16 mouse cellular contexts compared by ENCODE assay signal in the genomic region with DNA sequence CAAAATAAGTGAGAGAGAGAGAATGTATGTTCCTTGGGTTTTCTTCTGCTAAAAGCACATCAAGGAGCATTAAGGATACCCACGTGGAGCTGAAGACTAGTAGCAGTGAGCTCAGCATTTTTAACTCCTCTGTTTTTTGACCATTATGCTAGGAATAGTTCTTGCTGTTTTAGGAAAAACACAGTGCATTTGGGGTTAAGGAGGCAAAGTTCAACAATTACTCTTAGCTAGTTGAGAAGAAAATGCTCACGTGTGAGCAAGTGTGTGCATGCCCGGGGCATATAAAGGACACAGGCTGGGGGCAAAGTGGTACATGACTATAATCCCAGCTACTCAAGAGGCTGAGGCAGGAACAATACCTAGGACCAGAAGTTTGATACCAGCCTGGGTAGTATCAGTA.
"Had no signal": no experiment of that assay in that cellular context is flagged by ENCODE, and none has a peak within 500 bp of the region (broad histone marks: within the 10 kb centered on the region; RNA-seq: fewer than 3 reads in every experiment).

No protein-coding gene starts in this region.

- ATAC-seq: midbrain, embryonic 16.5 days had no signal

- H3K27ac ChIP-seq: midbrain, embryonic 10.5 days; midbrain, embryonic 12.5 days; neural tube, embryonic 13.5 days; neural tube, embryonic 15.5 days; stomach, embryonic 15.5 days; stomach, postnatal 0 days had no signal

- H3K27me3 ChIP-seq: midbrain, embryonic 12.5 days; neural tube, embryonic 13.5 days; neural tube, embryonic 15.5 days; stomach, embryonic 15.5 days had no signal

- H3K4me2 ChIP-seq: lung, embryonic 14.5 days; midbrain, embryonic 12.5 days; neural tube, embryonic 13.5 days; neural tube, embryonic 15.5 days; stomach, embryonic 15.5 days had no signal

- H3K9ac ChIP-seq: lung, embryonic 14.5 days; midbrain, embryonic 12.5 days; neural tube, embryonic 13.5 days; neural tube, embryonic 15.5 days; stomach, embryonic 15.5 days had no signal

- H3K4me3 ChIP-seq: midbrain, embryonic 10.5 days; midbrain, embryonic 12.5 days; myocyte; neural tube, embryonic 13.5 days; neural tube, embryonic 15.5 days; stomach, embryonic 15.5 days had no signal

- H3K4me1 ChIP-seq: midbrain, embryonic 10.5 days; midbrain, embryonic 12.5 days; neural tube, embryonic 13.5 days; neural tube, embryonic 15.5 days; stomach, embryonic 15.5 days had no signal

- DNase-seq: lung, embryonic 14.5 days; lung, postnatal 10 days; lung, postnatal 4 days; midbrain, embryonic 14.5 days; right cerebral cortex, postnatal 14 days; thymus, adult 2 months; thymus, postnatal 25 days; thymus, postnatal 4 days had no signal

- H3K9me3 ChIP-seq: midbrain, embryonic 10.5 days; midbrain, embryonic 12.5 days; neural tube, embryonic 13.5 days; neural tube, embryonic 15.5 days; stomach, embryonic 15.5 days had no signal
